Mouse (Mus musculus): ENCODE data around the gene Kctd17.

DNA sequence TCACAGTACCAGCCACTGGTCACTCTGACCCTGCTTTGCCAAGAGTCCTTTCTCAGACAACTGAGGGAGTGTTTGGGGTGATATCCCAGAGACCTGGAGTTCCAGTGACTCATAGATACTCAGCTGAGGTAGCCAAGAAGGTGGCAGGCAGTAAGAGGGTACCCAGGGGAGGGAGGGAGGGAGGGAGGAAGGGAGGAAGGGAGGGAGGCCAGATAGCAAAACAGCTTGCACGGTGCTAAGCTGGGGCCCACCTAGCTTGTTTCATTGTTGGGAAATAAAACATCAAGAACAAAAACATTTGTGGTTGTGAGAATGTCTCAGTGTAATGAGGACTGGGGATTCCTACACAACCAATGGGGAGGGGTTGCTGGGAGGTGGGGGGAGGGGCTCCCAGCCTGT lies 14.6 kb upstream of the Kctd17 start:
- TF ChIP-seq FLI1 (IDR thresholded peaks at IDR 0.05; ENCODE audit: low read length), result no peak
- TF ChIP-seq GATA1 (IDR thresholded peaks at IDR 0.05; ENCODE audit: borderline replicate concordance, low read length), result no peak

Data from megakaryocyte, embryonic 14.5 days (primary cell).